Mouse (Mus musculus): ENCODE data around the gene Ddah2.
A peak's percentile ranks its signal among the peaks of the same experiment; 100 is the strongest.

Ddah2 gene

DNA sequence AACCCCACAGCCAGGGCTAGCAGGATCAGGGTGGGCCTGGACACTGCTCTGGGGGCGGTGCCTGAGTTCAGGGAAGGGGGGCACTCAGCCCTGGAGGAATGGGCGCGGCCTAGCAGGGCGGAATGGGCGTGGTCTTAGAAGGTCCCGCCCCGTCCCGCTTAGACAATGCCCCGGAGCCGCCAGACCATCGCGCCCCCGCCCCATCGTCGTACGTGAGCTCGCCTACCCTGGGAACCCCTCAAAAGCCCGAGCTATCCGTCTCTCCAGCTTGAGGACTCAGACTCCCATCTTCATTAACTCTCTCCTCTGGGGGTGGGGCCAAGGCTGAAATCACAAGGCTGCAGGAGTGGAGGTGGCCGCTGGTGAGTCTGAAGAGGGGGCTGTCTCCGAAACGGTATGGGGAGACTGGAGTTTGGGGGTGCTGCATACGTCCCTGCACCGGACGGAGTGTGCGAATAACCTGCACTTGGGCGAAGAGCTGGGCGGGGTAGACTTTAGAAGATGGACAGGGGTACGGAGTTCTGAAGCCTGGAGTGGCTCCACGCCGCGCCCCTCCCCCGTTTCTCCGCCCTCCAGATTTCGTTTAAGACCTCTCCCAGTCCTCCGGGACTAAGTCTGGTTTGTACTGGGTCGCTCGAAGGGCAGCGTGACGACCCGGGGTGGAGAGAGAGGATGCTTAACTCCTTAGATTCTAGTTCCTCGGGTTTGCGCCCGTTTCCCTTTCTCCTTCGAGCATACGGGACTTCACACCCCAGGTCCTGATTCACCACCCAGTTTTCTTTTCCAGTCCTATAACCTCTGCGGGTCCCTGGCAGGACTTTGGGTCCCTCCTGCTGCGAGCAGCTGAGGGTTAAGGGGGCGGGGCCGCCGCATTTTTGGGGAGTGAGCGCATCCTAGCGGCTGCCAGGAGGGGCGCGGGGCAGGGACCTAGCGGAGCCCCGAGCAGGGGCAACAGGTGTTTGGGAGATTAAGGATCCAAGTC, at the start of gene Ddah2:
Gene Ddah2, plus strand, starts transcription at position 125 of the 982 bp plus-strand sequence.
- peak; percentile 76 to 90 for DNase-seq

DNA sequence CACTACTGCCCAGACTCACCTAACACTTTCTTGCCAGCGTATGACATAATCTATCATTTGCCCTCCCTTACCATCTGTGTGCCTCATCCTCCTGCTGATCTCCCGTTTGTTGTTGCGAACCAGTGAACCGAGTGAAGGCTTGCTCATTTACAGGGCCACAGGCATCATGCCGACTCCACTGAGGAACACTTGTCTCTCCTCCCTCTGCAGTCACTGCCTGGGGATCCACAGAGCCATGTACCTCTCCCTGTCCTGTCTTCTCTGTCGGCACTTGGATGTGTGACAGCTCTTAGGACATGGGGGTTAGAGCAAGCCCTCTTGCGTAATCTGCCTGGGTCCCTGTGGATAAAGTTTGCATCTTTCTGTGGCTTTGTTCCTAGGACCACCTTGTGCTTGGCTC, 49.2 kb upstream of the Ddah2 start:
- no peak for DNase-seq

DNA sequence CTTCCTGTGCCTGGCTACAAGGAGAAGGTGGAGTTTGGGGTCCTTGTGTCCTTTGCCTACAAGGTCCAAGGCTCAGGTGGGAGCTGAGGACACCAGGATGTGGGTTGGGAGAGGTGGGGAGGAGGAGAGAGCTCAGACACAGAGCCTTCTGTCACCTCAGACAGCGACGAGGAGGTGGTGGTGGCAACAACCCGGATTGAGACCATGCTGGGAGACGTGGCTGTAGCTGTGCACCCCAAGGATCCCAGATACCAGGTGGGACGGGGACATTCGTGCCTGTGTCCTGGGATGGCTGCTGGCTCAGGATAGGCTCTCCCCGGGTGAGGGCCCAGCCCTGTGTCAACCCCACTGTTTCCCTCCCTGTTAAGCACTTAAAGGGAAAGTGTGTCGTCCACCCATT, 47.4 kb upstream of the Ddah2 start:
- DNase-seq = no peak

DNA sequence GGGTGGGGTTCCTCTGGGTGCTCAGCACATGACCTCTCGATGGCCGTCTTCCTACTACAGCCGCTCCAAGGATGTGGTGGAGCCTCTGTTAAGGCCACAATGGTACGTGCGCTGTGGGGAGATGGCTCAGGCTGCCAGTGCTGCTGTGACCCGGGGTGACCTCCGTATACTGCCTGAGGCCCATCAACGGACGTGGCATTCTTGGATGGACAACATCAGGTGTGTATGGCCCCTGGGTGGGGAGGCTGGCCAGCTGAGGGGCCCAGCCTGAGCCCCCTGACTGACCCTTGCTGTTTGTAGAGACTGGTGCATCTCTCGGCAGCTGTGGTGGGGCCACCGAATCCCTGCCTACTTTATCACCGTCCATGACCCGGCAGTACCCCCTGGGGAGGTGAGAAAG, 46.4 kb upstream of the Ddah2 start:
- DNase-seq = no peak

DNA sequence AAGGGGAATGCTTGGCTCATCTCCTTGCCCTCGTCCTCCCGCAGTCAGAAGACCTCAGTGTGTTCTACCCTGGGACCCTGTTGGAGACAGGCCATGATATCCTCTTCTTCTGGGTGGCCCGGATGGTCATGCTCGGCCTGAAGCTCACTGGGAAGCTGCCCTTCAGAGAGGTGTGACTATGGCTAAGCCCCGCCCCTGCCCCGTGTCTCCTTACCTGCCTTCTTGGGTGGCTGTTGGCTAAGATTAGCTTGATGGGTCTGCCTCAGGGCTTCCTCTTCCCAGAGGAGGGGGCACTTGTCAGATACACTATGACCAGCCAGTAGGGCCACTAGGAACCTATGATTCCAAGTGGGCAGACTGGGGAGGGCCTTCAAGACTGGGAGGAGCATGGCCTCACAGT, 45.6 kb upstream of the Ddah2 start:
- no peak for DNase-seq

DNA sequence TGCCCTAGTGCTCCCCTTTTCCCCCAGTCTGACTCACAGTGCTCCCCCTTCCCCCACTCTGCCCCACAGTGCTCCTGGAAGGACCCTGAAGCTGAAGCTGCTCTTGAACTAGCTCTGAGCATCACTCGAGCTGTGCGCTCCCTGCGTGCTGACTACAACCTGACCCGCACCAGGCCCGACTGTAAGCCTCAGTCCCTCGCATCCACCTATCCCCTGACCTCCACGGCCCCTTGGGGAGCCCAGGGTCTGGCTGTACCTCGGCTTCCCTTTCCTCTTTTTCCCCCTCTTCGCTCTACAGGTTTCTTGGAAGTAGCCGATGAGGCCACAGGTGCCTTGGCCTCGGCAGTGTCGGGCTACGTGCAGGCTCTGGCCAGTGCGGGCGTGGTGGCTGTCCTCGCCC, 43.5 kb upstream of the Ddah2 start:
- no peak for DNase-seq

DNA sequence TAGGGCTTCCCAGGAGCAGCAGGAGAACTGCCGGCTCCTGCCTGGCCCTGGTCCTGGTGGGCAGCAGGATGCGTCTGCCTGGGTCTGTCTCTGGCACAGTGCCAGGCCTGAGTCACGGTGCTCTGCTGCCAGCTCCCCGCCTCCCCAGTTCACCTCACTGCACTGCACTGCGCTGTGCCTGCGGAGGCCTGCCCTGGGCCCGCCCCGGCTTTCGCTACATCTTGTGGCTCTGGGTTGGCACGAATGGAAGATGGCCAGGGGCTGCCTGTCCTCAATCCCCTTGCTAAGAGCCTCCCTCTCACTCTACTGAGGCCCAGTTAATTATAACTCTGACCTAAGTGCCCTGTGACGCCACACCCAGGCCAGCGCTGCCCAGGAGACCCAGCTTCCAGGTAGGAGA, 42.5 kb upstream of the Ddah2 start, which contains the start of gene Vwa7:
Gene Vwa7, plus strand, starts transcription at position 204 of the 400 bp plus-strand sequence.
- no peak for DNase-seq

DNA sequence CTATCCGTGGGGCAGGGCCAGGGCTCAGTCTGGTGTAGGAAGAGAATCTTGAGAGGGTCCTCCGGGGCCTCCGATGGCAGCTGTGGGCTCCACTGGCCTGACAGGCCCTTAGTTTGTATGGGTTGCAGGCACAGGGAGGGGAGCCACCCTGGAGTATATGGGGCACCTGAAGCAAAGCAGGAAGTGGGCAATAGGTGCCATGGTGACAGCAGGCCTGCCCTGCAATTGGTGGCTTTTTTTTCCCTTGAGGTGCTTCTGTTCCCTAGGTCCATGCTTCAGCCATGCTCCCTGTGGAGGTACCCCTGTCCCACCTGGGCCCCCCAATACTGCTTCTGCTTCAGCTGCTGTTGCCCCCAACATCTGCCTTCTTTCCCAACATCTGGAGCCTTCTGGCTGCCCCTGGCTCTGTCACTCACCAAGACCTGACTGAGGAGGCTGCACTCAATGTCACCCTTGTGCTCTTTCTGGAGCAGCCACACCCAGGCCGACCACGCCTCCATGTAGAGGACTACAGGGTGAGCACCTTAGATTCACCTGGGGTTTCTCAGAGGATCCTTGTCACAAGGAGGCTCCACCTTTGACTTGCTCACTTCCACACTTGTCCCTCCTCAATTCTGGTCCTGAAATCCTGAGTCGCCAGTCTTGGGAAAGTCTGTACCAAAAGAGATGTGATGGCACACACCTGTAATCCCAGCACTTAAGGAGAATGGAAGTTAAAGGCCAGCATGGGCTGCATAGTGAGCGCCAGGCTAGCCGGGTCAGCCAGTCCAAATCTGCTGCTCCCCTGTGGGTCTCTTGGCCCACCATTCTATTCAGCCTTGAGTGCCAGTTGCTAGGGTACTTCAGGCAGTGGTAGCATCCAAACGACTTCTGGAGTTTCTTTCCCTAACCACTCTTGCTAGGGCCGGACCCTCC, 41.8 kb upstream of the Ddah2 start:
- DNase-seq = no peak

DNA sequence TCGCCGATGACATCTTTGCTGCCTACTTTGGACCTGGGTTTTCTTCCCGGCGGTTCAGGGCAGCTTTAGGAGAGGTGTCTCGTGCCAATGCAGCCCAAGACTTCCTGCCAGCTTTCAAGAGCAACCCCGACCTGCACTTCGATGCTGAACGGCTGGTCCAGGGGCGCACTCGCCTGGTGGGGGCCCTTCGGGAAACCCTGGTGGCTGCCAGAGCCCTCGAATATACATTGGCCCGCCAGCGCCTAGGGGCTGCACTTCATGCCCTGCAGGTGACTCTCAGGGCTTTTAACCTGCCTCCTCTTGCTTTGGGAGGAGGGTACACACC, 41.2 kb upstream of the Ddah2 start:
- DNase-seq = no peak

DNA sequence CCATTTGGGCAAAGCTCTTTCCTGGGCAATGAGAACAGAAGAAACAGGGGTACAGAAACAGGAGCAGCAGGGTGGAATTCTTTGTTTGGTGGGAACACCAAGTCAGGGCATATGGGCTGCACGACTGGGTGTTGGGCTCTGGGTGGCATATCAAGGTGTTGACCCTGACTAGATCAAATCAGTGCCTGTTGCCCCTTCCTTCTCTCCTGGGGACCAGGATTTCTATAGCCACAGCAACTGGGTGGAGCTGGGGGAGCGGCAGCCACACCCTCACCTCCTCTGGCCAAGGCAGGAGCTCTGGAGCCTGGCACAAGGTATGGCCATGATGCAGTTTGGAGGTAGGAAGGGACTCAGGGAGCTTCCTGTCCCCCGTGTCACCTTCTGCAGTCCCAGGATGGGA, 40.7 kb upstream of the Ddah2 start:
- DNase-seq = no peak

DNA sequence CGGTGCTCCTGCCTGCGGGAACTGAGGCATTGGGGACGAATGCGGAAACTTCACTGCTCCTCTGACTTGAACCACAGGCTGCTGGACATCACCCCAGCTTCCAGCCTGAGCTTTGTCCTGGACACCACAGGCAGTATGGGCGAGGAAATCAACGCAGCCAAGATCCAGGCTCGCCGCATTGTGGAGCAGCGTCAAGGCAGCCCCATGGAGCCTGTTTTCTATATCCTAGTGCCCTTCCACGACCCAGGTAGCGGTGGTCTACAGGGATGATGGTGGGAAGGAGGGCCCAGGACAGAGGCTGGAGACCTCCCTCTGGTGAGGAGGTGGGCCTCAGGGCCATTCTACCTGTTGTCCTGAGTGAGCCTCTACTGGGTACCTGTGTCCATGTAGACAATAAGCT, 38.9 kb upstream of the Ddah2 start:
- no peak for DNase-seq

DNA sequence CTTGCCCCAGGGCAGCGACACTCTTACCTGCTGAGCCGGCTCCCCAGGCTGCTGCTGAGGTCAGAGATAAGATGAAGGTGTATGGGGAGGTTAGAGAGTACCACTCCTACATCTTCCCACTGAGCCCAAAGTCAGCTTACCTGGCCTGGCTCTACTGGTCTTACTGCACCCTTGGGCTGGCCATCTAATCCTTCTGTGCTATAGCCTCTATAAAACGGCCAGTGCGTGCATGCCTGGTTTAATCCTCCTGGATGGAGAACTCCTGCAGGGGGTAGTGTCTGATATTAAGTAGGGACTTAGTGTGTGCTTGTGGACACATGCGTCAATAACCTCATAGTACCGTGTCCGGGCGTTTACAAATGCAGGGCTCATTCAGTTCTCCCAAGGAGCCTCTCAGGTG, 38.3 kb upstream of the Ddah2 start:
- no peak for DNase-seq

DNA sequence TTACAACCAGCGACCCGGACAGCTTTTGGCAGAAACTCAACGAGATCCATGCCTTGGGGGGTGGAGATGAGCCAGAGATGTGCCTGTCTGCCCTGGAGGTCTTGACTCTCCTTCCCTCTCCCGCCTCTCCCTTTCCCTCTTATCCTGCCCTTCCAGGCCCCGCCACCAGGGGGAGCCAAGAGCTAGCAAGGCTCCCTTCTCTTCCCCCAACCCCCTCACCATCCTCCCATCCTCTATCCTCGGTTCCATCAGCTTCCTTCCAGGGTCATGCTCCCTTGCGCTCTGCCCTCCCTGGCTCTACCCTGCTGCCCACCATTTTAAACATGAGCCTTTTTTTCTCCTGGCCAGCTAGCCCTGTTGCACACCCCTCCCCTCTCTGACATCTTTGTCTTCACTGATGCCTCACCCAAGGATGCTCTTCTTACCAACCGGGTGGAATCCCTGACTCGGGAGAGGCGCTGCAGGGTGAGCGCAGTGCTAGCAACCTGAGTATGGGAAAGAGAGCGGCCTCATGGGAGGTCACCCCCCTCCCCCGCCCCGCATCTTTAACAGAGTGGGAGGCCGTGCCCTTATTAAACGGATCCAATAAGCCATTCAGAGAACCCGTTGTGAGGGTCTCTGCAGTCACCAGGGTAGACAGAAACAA, 37.5 kb upstream of the Ddah2 start:
- DNase-seq = peak; percentile 71 to 90

DNA sequence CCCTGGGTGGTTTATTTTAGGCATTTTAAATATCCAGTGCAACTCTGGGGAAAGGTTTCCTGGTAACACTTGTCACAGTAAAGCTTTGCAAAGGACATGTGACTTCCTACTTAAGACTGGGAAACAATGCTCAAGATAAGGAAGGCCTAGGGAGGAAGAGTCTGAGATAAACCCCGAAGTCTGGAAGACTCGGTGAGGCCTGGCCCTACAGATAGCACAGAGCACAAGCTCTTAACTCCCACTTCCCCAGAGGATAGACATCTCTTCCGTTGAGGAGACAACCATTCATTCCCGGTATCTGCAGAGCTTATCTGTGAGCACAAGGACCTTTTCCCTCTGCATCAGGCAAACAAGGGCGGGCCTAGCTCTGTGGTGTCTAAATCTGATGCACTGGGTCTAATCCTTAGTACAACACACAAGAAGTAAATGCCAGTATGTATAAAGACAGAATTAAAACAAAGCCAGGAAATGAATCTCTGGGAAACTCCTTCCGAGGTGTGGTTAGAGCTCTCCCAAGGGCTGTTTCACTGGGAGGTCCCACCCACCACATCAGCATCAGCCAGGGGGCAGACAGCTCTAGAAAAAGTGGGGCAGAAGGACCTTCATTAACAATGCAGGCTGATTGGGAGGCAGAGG, 36.9 kb upstream of the Ddah2 start:
- DNase-seq = no peak

DNA sequence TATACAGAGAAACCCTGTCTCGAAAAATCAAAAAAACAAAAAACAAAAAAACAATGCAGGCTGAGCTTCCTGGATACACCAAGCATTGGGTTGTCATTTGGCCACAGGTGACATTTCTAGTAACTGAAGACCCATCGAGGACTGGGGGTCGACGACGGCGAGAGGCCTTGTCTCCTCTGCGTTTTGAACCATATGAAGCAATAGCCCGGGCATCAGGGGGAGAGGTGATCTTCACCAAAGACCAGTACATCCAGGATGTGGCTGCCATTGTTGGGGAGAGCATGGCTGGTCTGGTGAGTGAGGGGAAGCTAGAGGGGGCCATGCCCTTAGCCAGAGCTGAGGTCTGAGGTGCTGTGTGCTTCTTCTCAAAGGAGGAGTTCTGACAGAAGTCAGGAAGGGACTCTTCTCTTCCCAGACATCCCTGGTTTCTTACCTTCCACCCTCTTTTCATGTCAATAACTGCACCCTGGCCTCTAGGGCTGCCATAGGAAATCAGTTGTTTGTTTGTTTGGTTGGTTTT, 36.2 kb upstream of the Ddah2 start:
- no peak for DNase-seq

DNA sequence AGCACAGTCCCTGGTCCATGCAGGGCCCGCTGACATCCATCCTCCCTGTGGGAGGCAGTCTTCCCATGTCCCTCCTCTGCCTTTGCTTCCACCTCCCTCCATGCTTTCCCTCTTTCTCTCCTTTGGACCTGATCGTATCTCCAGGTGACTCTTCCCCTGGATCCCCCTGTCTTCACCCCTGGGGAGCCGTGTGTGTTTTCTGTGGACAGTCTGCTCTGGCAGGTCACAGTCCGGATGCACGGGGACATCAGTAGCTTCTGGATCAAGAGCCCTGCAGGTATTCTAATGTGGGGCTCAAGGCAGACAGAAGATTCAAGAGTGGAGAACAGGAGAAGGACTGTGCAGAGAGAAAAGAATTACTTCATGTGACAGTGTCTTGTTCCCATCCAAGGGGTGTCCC, 35.6 kb upstream of the Ddah2 start:
- DNase-seq = no peak

DNA sequence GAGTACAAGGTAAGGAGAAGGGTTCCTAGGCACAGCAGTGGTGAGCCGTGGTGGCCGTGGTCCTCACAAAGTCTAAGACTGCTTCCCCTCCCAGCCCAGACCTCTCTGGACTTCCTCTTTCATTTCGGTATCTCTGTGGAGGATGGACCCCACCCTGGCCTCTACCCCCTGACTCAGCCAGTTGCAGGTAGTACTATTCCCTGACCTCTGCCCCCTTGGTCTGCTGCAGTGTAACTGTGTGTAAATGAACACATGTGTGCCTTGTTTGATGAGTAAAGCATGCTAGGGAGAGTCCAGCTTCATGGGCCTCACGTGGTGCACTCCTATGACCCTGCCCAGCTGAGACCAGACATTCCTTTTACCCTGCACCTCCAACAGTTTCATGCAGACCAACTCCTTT, 35.1 kb upstream of the Ddah2 start:
- DNase-seq = no peak

DNA sequence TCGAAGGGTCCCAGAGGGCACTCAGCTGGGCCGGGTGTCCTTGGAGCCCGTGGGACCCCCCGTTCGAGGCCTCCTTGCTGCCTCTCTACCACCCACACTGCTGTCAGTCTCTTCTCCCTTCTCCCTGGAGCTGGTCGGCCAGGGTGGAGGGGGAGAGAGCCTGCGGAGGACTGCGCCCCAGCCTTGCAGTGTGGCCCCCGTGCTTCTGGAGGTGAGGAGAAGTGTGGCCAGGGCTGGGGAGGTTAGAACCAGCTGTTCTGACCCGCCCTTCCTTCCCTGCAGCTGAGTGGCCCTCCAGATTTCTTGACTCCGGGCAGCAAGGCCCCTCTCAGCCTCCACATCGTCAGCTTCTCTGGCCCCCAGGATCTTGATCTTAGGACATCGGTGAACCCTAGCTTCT, 34.6 kb upstream of the Ddah2 start:
- DNase-seq = no peak

DNA sequence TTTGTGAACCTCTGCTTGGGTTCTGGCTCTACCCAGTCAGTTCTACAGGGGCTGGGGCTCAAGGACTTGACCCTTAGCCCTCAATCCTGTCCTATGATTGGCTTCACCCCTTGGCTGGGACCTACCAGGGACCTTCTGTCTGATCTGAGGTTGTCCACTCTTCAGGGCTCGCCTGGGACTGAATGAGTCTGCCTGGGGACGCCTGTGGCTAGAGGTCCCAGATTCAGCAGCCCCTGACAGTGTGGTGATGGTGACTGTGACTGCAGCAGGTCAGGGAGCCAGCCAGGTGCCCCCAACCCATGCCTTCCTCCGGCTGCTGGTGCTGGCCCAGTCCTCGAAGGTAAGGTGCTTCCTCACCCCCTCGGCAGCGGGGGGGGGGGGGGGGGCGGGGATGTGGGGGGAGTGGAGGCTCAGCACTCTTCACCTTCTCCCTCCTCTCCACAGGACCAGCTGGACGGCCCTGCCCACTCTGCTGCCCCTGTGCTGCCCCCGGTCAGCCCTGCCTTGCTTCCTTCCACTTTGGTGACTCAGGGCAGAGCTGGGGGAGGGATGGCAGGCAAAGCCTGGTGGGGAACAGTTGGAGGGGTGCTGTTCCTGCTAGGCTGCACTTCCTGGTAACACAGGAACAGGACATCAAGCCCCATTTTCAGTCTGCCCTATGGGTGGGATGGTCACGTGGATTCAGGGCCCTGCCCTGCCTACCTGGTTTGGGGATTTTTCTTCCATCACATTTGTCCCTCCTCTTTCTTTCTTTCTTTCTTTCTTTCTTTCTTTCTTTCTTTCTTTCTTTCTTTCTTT, 33.9 kb upstream of the Ddah2 start:
- DNase-seq = no peak

DNA sequence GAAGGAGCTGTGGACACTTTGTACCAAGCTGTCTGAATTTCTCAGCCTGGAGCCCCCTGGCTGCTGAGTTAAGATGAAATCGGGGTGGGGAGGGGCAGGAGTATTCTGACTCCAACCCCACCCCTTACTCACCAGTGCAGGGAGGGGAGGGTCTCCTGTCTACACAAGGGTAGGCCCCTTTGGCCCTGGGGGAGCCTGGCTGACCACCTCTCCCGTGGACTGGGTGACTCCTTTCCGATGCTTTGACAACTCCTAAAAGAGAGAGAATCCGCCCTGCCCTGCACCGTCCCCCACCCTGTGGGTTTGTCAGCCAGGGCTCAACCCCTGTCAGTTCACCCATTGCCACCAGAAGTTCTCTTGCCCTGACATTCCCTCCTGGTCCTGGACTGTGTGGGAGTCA, 32.6 kb upstream of the Ddah2 start:
- DNase-seq = no peak

DNA sequence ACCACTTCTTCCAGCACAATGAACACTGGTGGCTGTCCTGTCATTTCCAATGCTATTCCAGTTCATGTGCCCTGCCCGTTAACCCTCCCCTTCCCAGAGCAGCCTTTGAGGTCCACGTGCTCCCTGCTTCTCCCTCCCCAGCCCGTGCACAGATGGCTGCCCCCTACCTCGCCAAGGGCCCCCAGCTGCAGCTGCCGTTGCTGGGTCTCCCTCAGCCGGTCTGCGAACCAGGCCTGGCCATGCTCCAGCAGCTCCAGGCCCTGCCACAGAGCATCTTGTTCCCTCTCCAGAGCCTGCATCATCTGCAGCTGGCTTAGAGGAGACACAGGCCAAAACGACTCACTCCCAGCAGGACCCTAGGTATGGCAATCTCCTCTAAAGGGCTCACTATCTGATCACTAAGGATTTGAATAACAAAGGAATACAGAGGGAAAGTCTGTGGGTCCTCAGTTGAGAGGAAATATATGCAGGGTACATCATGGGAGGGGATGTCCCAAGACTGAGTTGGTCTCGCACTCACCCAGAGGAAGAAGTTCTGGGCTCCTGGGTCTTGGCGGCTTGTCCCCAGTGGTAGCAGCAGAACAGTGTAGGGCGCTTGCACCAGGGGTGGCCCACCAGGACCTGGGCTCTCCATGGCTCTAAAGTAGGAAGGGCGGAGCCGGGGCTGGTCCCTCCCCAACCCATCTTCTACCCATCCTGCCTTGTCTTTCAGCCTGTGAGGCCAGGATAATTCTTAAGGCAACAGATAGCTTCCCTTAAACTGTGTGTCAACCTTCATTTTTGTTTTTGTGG, 31.4 kb upstream of the Ddah2 start, which contains the start of gene Sapcd1:
Gene Sapcd1, minus strand, starts transcription at position 740 of the 792 bp plus-strand sequence.
- DNase-seq = no peak
